Mouse (Mus musculus) ES-Bruce4 (cell line): ENCODE measurements around the gene 9930104L06Rik. TPM values are rescaled to one million over a fixed set of nuclear protein-coding genes. Genes with fewer than 3 reads are reported as not detected.

ENCODE experiments used
- H3K27ac ChIP-seq: 2 replicates; pipeline ENCODE4 v1.5.1; 2012; ENCODE audit warnings: low read length, inconsistent platforms; ENCODE audit not compliant: insufficient read depth
- H3K27me3 ChIP-seq: 2 replicates; pipeline ENCODE4 v1.6.1; 2012; ENCODE audit warnings: mild to moderate bottlenecking, low read length, inconsistent platforms; ENCODE audit not compliant: control insufficient read depth, poor library complexity, insufficient read depth, severe bottlenecking
- H3K36me3 ChIP-seq: 2 replicates; pipeline ENCODE4 v1.6.1; 2012; ENCODE audit warnings: inconsistent platforms, mild to moderate bottlenecking, low read length, moderate library complexity; ENCODE audit not compliant: control insufficient read depth, poor library complexity, insufficient read depth, severe bottlenecking
- H3K4me1 ChIP-seq: one replicate; pipeline ENCODE4 v1.8.1; 2011; ENCODE audit warnings: low read length; ENCODE audit not compliant: control insufficient read depth, insufficient read depth
- H3K4me3 ChIP-seq: 2 replicates; pipeline ENCODE4 v1.5.1; 2011; ENCODE audit warnings: low read depth, mild to moderate bottlenecking, low read length
- H3K9ac ChIP-seq: 2 replicates; pipeline ENCODE4 v1.6.1; 2012; ENCODE audit warnings: low read depth, mild to moderate bottlenecking, inconsistent platforms; ENCODE audit not compliant: poor library complexity, severe bottlenecking
- H3K9me3 ChIP-seq: replicated peaks from 2 replicates; pipeline ENCODE4 v1.6.1; 2012; ENCODE audit warnings: mild to moderate bottlenecking, low read length, inconsistent platforms; ENCODE audit not compliant: control insufficient read depth, poor library complexity, insufficient read depth, severe bottlenecking
- CTCF ChIP-seq: IDR thresholded peaks from one replicate; pipeline ENCODE4 v1.8.1; 2011; ENCODE audit warnings: low read depth, low read length
- EP300 ChIP-seq: IDR thresholded peaks from 2 replicates; pipeline ENCODE4 v1.6.1; 2011; ENCODE audit warnings: low read depth, low read length; ENCODE audit not compliant: insufficient read depth
- POLR2A ChIP-seq: IDR thresholded peaks from one replicate; pipeline ENCODE4 v1.8.1; 2011; ENCODE audit warnings: low read length; ENCODE audit not compliant: insufficient read depth
- polyA plus RNA-seq: library from polyadenylated mRNA; stranded (reverse); fragments of >200 nt; gene quantifications from 2 replicates; pipeline ENCODE4 v1.2.4, GENCODE M21; 2011; ENCODE audit warnings: low read depth; ENCODE audit not compliant: missing spikeins, insufficient read depth, insufficient read length

9930104L06Rik gene
- polyA plus RNA-seq, 1 experiment: 15.2 TPM

DNA sequence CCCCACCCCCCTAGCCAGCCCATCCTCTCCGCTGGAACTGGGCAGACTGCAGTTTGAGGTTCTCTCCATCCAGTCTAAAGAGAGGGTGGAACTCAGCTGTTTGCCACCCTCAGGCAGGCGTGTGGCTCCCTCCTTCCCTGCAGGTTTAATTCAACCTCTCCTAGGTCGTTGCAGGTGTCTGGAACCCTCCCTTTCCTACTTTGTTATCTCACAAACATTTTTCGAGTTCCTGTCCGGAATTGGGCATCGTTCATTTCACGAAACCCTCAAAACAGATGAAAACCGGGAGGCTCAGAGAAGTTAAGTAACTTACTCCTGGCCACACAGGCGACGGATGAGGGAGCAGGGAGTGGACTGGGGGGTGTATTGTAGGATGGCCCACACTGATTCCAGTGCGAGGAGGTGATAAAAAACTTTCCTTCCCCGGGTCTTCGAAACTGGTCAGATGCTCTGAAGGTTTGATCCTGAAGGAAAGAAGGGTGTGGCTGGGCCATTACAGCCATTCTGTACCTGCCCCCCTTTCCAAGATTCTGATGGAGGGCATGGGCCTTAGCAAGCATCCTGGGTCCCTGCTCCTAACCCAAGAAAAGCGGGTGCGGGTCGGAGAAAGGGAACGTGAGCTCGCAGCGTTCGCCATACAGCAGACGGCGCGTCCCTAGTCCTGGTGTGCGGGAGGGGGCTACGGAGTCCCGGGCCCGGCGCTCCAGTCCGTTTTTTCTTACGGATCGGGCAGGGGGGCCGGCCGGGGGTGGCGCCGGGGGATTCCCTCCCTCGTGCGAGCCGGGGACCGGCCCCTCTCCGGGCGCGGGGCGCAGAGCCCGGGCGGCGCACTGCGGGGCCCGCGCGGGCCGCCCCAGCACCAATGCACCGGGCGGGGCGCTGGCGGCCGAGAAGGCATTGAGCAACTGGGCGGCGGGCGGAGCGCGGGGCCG, 49.1 kb downstream of the 9930104L06Rik start, which contains the start of gene Rspo1:
Gene Rspo1 (plus strand): TSS at position 760 of the 932 bp plus-strand sequence.
- Histone ChIP-seq H3K36me3 (no peaks in the 10 kb centered on the region), H3K27ac (no peak within 1 kb of the TSS), H3K4me3 (peak within 1 kb of the TSS; percentile 67), H3K4me1 (no peaks in the 10 kb centered on the region), H3K9me3 (no peaks in the 10 kb centered on the region), H3K9ac (peak within 1 kb of the TSS; percentile 68), H3K27me3 (peaks cover 5% of the 10 kb centered on the region; the same call in 1 of the 2 replicates)
- TF ChIP-seq CTCF: no peak
- TF ChIP-seq POLR2A: no peak
- TF ChIP-seq EP300: no peak

DNA sequence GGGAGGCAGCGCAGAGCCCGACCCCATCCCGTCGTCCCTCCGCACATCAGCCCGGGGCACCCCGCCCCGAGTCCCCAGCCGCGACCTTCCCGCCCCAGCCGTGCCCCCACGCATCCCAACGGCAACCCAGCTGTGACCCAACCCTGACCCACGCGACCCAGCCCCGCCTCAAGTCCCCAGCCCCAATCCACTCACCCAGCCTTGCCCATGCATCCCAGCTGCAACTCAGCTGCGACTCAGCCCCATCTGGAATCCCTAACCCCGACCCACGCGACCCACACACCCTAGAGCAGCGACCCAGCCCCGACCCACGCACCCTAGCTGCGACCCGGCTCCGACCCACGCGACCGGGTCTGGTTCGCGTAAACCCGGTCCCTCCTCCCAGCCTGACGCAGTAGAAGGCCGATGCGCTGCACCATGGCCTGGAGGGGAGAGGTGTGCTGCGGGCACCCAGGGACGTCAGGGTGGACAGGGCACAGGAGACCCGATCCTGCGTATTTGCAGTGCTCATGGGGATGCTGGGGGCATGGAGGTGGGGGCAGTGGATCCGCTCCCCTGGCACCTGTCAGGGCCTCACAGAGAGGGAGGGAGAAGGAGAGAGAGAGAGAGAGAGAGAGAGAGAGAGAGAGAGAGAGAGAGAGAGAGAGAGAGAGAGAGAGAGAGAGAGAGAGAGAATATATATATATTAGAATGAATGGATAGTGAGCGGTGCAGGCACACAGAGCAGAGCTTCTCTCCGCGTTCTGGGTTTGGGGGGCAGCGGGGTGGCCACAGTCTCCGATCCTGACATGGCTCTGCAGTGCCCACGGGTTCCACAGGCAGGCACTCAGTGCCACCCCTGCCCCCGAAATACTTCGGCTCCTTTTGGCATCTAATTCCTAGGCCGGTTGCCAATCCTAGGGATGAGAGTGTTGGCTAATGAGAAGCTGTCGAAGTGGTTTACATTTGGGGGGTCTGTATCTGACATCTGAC, 50.2 kb downstream of the 9930104L06Rik start:
- Histone ChIP-seq H3K27ac (no peak overlapping the region), H3K4me1 (no peaks in the 10 kb centered on the region), H3K9ac (peak overlapping the region; percentile 68), H3K27me3 (peaks cover 5% of the 10 kb centered on the region; the same call in 1 of the 2 replicates), H3K9me3 (no peaks in the 10 kb centered on the region), H3K4me3 (peak overlapping the region; percentile 67), H3K36me3 (no peaks in the 10 kb centered on the region)
- TF ChIP-seq EP300: no peak

DNA sequence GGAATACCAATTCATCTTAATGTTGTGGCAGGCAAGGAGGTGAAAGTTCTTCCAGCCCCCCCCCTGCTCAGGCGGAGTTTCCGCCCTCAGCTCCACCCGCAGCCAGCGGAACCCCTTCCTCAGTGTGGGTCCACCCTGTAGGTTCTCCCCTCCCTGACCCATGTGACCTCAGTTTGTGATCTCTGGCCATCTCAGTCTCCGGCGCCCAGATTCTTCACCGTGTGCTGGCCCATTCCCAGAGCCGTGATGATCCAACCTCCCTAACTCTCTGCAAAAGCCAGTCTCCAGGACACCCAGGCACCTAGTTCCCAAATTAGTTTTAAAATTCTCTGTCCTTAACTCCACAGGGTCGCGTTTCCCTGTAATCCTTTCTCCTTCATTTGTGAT, 50.9 kb downstream of the 9930104L06Rik start:
- Histone ChIP-seq H3K36me3 (no peaks in the 10 kb centered on the region), H3K9me3 (no peaks in the 10 kb centered on the region), H3K4me1 (no peaks in the 10 kb centered on the region), H3K4me3 (no peak overlapping the region), H3K9ac (no peak overlapping the region), H3K27me3 (peaks cover 5% of the 10 kb centered on the region; the same call in 1 of the 2 replicates), H3K27ac (no peak overlapping the region)
- TF ChIP-seq EP300: no peak
- no peak for TF ChIP-seq CTCF
- no peak for TF ChIP-seq POLR2A

DNA sequence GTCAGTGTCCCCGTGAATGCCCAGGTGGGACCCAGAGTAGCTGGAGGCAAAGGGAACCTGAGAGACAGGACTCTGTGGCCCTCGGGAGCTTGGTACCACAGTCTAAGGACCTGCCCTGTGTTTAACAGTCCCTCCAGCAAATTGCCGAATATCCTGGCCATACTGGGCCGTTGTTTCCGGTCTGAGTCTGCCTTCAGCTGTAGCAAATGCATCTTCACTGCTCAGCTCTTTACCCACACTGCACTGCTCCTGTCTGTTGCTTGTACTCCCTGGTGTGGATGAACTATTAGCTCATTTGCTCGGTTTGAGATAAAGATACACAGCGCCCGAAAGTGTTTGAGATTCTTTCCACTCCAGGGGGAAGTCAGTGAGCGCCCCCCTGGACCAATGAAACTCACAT, 51.5 kb downstream of the 9930104L06Rik start:
- Histone ChIP-seq H3K36me3 (no peaks in the 10 kb centered on the region), H3K9ac (no peak overlapping the region), H3K4me3 (no peak overlapping the region), H3K27ac (no peak overlapping the region), H3K4me1 (no peaks in the 10 kb centered on the region), H3K27me3 (peaks cover 5% of the 10 kb centered on the region; the same call in 1 of the 2 replicates), H3K9me3 (no peaks in the 10 kb centered on the region)
- TF ChIP-seq EP300 (no peak), CTCF (no peak), POLR2A (no peak)

DNA sequence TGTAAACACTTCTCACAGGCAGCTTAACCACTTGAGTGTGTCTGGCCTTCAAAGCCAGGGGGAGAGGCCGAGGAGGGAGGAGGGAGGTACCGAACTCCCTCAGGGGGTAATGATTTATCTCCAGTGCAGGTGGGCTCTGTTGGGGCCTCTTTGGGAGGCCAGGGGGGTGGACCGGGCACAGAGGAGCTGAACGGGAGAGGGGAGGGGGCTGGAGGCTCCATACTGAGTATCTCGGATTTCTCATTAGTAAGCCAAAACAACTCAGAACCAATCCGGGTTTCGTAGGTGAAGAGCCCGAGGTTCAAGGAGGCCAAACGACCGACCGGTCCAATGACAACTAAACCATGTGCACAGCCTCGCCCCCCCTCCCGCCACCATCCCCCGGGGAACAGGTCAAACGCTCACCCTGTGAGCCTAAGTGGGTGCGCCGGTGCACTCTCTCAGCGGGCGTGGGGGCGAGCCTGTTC, 53.0 kb downstream of the 9930104L06Rik start:
- Histone ChIP-seq H3K9me3 (no peaks in the 10 kb centered on the region), H3K27ac (no peak overlapping the region), H3K4me1 (no peaks in the 10 kb centered on the region), H3K27me3 (peaks cover 5% of the 10 kb centered on the region; the same call in 1 of the 2 replicates), H3K9ac (0 out of 2 replicates have a peak overlapping the region, but pooled peaks have one; percentile 40), H3K4me3 (peak overlapping the region; percentile 35), H3K36me3 (no peaks in the 10 kb centered on the region)
- TF ChIP-seq EP300 (no peak), CTCF (no peak), POLR2A (no peak)
